Mouse (Mus musculus) mouse trophoblast stem cell (cell line): Measurements from ENCODE around the gene Npl.

Experiments used
- in situ Hi-C, 2 experiments: fragments of 300-500 bp; cut with MseI, MboI; formaldehyde crosslinking; loops; 2 replicates in 1 of 2; 3 replicates in 1 of 2; pipeline ENCODE4 v1.15.1; 2025

Gene Npl

DNA sequence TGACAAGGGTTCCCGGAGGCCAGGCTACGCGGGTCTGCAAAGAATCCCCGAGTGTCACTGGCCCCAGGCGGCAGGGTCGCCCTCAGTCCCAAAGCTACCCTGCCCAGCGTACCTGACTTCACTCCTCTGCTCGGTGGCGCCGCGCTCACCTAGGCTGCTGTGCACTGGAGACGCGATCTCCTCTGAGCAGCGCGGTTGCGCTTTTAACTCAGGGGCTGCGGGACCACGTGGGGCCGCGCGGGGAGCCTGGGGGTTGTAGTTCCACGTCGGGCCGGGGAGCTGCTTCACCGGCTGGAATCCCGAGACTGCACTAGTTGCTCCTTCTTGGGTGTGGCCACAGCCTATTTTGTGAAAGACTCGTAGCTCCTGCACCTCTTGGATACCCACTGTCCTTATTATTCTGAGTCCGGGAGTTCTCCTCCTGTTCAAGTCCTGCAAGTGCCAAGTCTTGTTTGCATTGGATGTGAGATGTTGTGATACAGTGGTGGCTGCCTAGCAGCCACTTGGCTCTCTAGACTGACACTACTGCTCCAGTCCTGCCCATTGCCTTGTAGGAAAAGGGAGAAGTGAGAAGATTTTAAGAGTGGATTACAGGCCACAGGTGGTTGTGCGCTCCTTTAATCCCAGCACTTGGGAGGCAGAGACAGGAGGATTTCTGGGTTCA, at the start of gene Npl:
Gene Npl, minus strand, starts transcription at position 510 of the 664 bp plus-strand sequence.
- in situ Hi-C loops = loop anchor here in 1 of 2 experiments (10.0 kb wide), 1 partner anchor 295 kb away; the partner anchor contains the start of gene Rgsl1

DNA sequence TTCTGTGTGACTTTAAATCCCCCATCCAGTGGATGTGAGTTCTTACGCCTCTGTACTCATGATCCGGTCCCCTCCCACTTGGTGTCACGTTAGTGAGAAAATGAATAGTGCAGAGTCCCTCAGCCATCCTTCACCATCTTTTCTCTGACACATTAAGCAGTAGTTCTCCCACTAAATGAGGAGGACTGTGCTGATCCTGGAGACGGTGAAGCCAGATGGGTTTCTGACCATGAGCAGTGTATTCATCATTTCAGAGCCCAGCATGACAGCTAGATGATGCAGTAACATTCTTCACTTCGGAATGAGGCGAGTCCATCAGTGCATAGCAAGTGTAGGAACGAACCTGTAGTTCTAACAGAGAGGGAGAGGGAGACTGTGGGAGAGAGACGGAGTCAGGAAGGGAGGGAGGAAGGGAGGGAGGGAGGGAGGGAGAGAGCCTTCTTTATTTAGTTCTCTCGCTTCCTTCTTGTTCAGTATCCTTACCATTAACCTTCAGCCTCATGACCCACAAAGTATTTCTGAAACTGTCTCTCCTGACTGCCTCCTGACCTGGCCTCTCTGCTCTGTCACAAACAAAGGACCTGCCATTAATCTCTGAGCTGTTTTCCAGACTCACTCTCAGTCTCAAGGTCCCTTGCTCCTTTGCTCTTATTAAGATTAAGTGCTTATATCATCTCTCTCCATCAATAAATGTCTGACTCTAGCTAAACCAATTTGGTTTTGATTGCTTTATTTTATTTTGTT, 49.6 kb upstream of the Npl start:
- in situ Hi-C loops = no loop called here

DNA sequence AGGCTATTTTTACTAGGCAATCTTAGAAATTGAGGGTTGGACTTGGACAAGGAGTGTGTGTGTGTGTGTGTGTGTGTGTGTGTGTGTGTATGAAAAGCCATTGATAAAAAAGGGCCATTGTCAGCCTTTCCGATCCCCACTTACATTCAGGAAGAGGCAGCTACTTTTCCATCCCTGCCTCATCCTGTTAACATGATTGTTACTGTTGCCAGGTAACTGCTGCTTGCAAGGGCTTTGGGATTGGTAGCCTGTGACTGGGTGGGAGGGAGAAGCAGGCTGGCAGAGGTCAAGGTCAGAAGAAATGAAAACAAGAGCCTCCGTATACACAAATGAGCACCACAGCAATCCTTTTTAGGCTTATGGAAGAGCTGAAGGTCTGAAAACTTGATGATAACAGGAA, 48.9 kb upstream of the Npl start:
- in situ Hi-C loops = no loop called here

DNA sequence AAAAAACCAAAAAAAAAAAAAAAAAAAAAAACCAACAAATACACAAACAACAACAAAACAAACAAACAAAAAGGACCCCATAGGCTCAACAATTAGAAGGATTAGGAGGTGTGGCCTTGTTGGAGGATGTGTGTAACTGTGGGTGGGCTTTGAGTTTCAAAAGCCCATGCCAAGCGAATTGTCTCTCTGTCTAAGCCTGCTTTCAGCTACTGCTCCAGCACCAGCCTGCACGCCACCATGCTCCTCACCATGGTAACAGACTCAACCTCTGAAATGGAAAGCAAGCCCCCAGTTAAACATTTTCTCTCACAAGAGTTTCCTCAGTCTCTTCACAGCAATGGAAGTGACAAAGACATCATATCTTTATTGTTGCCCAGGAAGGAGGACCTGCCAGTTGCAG, 43.8 kb upstream of the Npl start:
- in situ Hi-C loops = no loop called here

DNA sequence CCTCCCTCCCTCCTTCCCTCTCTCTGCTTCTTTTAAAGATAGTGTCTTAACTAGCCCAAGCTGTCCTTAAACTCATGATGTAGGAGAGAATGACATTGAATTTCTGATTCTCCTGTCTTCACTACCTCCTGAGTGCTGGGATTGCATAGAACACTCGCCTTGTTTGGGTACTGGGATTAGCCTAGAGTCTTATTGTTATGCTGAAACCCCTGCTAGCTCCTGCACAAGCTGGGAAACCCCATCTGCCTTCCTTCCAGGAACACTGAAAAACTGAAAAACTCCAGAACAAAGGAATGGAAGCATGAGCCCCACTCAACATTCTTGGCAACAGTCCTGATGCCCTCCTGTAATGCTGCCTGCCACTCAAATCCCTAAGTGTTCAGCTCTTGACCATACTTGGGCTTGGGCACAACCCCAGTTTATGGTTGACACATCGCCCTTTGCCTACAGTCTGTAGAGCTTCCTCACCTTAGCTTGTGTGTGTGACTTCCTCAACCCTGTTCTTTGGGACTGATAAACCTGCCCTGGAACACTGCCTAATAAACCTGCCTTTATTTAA, 40.4 kb upstream of the Npl start:
- in situ Hi-C loops = no loop called here

DNA sequence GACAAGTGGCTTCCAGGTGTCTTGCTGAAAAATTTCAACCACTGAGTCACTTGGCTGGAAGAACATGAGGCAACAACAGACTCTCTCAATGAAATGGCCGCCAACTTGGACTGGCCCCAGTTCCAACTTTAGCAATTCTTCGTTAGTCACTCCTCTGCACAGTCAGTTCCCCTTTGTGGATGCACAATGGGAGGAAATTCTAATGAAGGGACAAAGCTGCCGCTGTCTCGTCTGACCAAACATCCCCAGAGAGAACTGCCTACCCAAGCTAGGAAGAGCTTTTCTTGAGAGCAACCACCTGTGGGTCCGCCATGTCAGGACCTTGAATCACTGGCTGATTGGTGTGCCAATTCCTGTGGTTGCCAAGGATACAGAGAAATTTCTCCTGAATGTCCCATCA, 38.1 kb upstream of the Npl start:
- in situ Hi-C loops = no loop called here

DNA sequence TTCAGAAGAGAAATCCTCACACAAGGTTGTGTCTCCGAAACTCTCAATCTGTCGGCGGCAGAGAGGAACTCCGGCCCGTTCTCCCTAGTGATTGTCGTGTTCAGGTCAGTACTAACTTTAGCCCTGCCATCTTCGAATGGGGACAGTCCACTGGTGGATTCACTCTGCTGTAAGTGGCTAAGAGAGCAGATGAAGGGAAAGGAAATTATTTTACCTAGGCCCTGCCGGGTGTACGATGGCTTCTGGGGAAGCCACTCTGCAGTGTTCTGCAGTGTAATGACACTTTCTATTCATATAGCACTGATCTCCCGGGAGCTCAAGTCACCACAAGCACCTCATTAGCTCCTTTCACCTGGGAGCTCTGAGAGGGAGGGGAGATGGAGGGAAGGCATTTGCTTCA, 37.0 kb upstream of the Npl start:
- in situ Hi-C loops = no loop called here

DNA sequence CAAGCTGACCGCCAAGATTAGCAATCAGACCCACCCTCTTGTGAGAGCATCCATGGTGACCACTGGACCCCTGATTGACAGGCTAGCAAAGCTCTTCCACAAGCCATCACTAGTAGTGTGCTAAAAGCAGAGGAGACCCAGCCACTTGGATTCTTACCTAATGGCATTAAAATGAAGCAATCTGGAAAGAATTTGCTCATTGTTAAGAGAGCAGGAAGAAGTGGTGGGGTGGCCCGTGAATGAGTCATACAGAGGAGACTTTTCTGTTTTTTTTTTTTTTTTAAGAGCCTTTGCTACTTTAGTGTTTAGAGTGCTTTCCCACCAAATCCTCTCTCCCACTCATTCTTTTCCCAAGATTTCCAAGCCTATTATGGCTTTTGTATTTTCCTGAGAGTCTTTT, 35.9 kb upstream of the Npl start:
- in situ Hi-C loops = no loop called here

DNA sequence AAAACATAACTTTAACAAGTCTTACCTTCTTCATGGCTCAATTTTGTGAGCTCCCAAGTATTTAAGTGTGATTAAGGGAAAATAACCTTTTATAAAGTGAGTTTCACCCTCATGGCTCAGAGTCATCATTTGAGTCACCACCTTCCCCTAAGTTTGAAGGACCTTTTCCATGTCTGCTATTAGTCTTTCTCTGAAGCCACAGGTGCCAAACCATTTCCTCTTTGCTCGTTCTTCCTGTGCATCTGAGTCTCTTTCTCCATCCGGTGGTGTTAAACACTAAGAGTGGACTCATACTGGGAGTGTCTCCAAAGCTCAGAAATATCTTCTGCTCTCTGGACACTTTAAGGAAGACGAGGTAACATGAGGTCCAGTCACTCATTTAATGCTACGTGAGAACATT, 33.3 kb upstream of the Npl start:
- in situ Hi-C loops = no loop called here

DNA sequence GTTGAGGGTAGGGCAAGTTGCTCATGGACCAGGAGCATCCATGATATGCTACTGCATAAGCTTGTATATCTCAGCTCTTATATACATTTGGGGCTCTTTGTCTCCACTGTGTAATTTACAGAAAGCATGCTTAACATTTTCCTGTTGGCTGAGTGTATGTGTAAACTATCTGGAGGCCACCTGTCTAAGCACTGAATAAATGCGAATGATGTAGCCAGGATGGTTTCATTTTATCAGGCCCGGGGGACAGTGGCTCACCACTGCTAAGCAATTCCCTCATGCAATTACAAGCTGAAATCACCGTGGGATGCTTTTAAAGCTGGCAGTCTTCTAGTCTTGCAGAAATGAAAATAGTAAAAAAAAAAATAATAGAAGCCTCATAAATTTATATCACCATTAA, 24.9 kb upstream of the Npl start:
- in situ Hi-C loops = no loop called here

DNA sequence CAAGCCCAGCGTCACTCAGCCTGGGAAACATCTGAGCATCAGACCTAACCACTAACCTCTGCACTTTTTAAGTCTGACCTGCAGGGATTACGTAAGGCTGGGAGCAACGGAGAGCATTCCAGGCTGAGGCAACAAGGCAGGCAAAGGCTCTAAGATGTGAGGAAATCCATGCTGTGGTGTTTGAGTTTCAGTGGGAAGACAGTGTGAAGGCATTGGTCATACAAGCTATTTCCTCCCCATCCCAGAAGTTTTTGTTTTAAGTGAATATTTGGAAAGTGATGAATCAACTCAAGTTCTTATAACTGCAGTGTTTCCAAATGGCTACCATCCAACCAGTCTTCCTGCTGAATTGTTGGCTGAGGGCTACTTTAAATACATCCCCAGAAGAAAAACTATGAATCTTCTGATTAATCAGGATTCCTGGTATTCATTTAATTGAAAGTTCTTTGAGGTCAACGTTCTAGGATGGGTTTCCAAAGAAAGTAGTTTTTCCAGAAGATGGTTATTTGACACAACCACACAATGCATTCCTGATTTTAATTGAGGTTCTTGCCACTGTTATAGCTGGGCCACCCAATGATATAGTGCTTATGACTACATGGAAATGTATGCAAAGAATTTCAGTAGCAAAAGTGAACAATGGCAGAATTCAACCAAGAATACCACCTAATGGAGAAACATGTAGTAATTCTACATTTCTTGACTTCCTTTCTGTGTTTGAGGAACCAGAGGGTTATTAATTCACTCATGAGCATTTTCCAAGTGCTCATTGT, 22.6 kb upstream of the Npl start:
- in situ Hi-C loops = no loop called here

DNA sequence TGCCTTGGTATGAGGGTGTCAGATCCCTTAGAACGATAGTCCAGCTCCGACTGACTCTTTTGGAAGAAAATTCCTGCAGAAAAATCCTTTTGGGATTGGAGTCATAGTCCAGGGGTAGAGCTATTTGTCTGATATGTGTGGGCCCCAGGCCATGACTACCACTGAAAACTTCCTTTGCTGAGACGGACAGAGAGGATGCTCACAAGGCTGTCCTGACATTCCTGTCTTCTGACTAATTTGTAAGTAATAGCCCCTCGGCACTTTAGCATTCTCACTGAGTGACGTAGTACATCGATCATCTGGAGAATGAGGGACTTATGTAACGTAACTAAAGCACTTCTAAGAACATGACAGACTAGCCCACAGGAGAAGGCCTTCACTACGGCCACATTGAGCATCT, 15.9 kb upstream of the Npl start:
- in situ Hi-C loops = no loop called here

DNA sequence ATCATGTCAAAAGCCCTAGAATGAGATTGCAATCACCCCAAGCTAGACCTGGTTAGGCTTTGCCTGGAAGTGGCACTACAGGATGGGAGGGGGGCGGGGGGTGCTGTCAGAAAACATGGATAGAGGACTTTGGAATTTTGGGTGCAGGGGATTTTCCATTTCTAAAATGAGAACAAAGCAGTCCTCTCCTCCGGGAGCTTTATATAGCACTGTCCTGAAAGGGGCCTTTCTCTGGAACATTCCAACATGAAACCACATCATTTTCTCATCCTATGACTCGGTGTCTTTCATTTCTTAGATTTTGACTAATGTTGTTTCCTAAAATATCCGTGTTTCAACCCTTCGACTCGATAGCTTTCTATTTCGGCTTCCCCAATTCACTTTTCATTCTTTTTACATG, 14.9 kb upstream of the Npl start:
- in situ Hi-C loops = no loop called here

DNA sequence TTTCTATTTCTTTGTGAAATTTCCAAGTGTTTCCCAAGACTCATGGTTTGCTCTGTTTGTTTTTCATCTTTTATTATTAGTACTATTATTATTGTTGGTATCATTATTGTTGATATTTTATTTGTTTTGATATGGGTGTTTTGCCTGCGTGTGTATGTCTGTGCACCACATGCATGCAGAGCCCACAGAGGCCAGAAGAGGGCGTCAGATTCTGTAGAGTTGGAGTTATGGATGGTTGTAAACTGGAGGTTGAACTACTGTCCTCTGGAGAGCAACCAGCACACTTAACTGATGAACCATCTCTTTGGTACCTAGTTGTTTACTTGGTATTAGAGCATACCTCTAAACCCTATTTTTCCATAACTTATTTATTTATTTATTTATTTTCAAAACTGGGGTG, 13.8 kb upstream of the Npl start:
- in situ Hi-C loops = no loop called here

DNA sequence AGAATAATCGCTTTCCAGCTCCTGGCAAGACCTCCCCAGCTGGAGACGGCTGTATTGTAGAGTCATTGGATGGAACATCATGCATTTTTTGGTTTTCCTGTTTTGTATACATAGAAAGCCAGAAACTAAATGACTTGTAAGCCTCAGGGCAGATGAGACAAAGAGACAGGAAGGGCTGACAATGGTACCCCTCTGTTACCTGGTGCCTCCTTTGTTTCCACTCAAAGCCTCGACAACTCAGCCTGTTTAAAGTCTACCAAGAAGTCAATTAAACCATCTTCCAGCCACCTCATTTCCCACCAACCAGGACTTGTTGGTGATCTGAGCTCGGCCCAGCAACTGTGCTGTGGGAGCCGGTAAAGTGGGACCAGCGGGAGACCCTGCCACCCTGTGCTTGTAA, 11.0 kb upstream of the Npl start:
- in situ Hi-C loops = no loop called here

DNA sequence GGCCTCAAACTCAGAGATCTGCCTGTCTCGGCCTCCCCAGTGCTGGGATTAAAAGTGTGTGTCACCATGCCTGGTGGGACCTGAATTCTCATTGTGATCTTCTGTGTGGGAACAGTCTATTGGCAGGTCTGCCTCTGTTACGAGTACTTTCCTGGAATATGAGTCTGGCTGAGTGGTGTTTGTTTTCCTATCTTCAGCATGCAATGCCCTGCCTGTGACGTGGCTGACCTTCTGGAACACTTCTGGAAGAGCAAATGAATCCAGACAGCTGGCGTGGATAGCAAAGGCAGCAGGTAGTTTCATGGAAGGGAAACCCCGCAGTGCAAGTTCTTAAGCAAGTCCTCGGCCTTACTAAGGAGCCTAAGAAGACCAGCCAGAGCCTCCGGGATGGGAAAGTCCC, 9.9 kb upstream of the Npl start:
- in situ Hi-C loops = loop anchor here (5.0 to 10.0 kb wide), 2 partner anchors 188 to 285 kb away; partner anchors contain the start of genes Rnasel (in 2 of the 2) and Rgsl1 (in 1 of the 2)

DNA sequence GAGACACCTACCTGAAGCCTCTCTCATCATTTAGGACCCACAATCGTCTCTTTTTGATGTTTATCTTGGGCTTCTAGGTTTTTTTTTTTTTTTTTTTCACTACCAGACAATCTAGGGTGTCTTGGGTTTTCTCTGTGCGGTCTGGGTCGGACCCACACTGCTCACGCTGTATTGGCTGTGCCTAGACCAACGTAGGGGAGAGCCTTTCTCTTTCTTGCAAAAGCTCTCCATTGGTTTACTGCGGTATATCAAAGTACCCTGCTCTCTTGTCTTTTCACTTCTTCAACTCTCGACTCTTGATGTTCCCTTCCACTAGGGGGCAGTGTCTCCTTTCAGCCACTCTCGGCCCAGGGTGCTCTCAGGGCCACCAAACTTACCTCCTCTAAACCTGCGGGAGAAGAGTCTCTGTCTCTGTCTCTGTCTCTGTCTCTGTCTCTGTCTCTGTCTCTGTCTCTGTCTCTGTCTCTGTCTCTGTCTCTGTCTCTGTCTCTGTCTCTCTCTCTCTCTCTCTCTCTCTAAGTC, 9.3 kb upstream of the Npl start:
- in situ Hi-C loops = loop anchor here (5.0 to 10.0 kb wide), 2 partner anchors 188 to 286 kb away; partner anchors contain the start of genes Rnasel (in 2 of the 2) and Rgsl1 (in 1 of the 2)

DNA sequence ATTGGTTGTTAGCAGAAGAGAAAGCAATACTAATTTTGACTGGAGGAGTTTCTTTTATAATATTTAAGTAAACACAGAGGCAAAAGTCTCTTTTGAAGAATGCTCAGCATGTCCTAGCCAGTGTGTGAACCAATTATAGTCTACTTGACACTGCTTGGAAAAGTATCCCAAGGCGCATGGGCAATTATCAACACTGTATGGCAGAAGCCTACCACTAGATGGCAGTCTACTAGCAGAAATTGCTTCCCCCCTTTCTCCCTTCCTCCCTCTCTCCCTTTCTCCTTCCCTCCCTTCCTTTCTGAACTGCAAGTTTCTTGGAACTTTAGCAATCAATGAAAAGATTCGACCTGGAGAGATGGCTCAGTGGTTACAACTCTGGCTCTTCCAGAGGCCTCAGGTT, 7.1 kb upstream of the Npl start:
- in situ Hi-C loops = loop anchor here (5.0 to 10.0 kb wide), 2 partner anchors 190 to 288 kb away; partner anchors contain the start of genes Rnasel (in 2 of the 2) and Rgsl1 (in 1 of the 2)

DNA sequence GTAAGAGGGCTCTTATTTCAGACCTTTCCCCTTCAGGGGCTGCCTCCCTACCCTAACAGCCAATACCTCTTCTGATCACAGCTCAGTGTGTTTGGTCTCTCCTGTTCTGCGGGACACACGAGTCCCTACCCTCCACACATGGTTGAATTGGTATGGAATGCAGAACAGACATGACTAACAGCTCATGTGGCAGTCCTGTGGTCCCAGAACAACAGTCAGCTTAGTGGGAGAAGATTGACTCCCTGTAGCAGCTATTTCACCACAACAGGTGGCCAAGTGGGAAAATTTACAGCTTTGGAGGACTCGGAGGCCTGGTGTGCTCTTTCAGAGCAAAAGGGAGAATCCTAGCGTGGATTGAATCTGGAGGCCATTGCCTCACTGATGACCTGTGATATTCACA, 6.4 kb upstream of the Npl start:
- in situ Hi-C loops = loop anchor here (5.0 to 10.0 kb wide), 2 partner anchors 191 to 289 kb away; partner anchors contain the start of genes Rnasel (in 2 of the 2) and Rgsl1 (in 1 of the 2)

DNA sequence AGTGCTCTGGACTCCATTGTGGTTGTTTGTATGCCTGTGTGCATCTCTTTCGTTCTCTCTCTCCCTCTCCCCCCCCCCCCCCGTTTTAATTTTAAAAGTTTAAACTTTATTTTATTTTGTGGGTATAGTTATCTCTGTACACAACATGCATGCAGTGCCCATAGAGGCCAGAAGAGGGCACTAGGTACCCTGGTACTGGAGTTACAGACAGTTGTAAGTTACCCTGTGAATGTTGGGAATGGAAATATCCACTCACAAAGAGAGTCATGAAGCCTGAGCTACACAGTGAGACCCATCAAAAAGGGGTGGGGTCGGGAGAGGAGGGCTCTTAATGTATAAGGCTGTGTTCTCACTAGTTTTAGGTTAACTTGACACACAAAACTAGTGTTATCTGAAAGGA, 969 bp upstream of the Npl start:
- in situ Hi-C loops = loop anchor here in 1 of 2 experiments (10.0 kb wide), 1 partner anchor 294 kb away; the partner anchor contains the start of gene Rgsl1

DNA sequence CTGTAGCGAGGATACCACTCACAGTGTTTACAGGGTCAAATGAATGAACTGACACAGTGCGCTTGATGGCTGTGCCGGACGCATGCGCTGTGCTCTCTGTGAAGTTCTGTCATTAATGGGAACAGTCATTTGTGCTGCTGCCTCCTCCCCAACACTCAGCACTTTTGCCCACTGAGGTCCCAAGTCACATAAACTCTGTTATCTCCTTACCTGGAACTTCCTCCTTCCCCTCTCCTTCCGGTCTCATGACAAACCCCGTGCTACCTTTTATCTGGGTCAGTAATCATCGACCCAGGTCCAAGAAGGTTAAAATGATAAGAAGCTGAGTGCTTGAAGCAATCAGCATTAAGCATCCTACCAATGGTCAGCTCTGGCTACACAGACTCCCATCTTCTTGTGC, 2.3 kb downstream of the Npl start:
- in situ Hi-C loops = no loop called here

DNA sequence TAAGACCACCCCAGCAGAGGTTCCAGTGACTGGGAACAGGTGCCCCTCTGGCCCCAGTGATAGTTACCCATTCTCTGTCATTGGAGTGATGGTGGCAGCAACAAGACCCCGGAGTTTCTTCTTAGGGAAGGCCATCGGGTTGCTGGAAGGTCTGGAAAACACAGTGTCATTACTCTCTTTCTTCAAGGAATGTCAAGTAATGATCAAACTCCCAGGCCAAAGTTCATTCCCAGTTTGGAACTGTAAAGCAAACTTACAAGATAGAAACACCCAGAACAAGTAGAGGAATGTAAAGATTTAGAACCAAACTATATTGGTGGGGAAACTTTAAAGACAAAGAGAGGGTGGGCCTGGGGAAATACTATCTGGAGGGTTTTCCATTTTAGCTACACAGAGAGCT, 4.6 kb downstream of the Npl start:
- in situ Hi-C loops = no loop called here
